Mouse (Mus musculus) CH12.LX (cell line): ENCODE measurements around the gene Slc44a3.

Experiments
- CTCF ChIP-seq, 2 experiments: IDR thresholded peaks in 1 of 2; conservative IDR thresholded peaks in 1 of 2; 2 replicates each; pipeline ENCODE4 v1.5.1; 2011 to 2012; ENCODE audit warnings: low read depth in 2 of 2, low read length in 2 of 2, improper control_type of control experiment in 1 of 2, inconsistent platforms in 1 of 2, mild to moderate bottlenecking in 1 of 2, moderate library complexity in 1 of 2
- ELF1 ChIP-seq: IDR thresholded peaks from 2 replicates; pipeline ENCODE4 v1.6.1; 2014; ENCODE audit warnings: low read depth, mild to moderate bottlenecking, inconsistent platforms, low read length, improper control_type of control experiment
- EP300 ChIP-seq: IDR thresholded peaks from 2 replicates; pipeline ENCODE4 v1.6.1; 2011; ENCODE audit warnings: low read length, improper control_type of control experiment
- KAT2A ChIP-seq: IDR thresholded peaks from 2 replicates; pipeline ENCODE4 v1.6.1; 2012; ENCODE audit warnings: low read length, improper control_type of control experiment, inconsistent platforms; ENCODE audit not compliant: insufficient replicate concordance
- MAZ ChIP-seq: IDR thresholded peaks from 2 replicates; pipeline ENCODE4 v1.6.1; 2012; ENCODE audit warnings: low read depth, mild to moderate bottlenecking, inconsistent platforms, low read length, improper control_type of control experiment, moderate library complexity
- MXI1 ChIP-seq: IDR thresholded peaks from 2 replicates; pipeline ENCODE4 v1.6.1; 2011; ENCODE audit warnings: mild to moderate bottlenecking, low read depth, low read length, improper control_type of control experiment
- POLR2A ChIP-seq: IDR thresholded peaks from 2 replicates; pipeline ENCODE4 v1.6.1; 2011; ENCODE audit warnings: low read depth, mild to moderate bottlenecking, improper control_type of control experiment, low read length
- RCOR1 ChIP-seq: conservative IDR thresholded peaks from 2 replicates; pipeline ENCODE4 v1.6.1; 2012; ENCODE audit warnings: low read depth, mild to moderate bottlenecking, inconsistent platforms, low read length, improper control_type of control experiment
- TBP ChIP-seq: conservative IDR thresholded peaks from 2 replicates; pipeline ENCODE4 v1.6.1; 2011; ENCODE audit warnings: low read depth, low read length, improper control_type of control experiment
- UBTF ChIP-seq: IDR thresholded peaks from 2 replicates; pipeline ENCODE4 v1.6.1; 2012; ENCODE audit warnings: low read depth, mild to moderate bottlenecking, inconsistent platforms, low read length, improper control_type of control experiment, moderate library complexity
- USF1 ChIP-seq: IDR thresholded peaks from 2 replicates; pipeline ENCODE4 v1.6.1; 2014; ENCODE audit warnings: low read depth, mild to moderate bottlenecking, inconsistent platforms, low read length, improper control_type of control experiment

- TF ChIP-seq RCOR1 = no peak
- TF ChIP-seq CTCF (conservative IDR thresholded peaks at IDR 0.05 in 1 of 2, IDR thresholded peaks at IDR 0.05 in 1 of 2; ENCODE audit: low read depth in 2 of 2, low read length in 2 of 2) = no peak
- no peak for TF ChIP-seq UBTF
- no peak for TF ChIP-seq POLR2A
- TF ChIP-seq ELF1 = no peak
- TF ChIP-seq KAT2A = no peak
- TF ChIP-seq MXI1 = no peak
- TF ChIP-seq TBP = no peak
- no peak for TF ChIP-seq USF1
- no peak for TF ChIP-seq EP300
- TF ChIP-seq MAZ = no peak
These were observed 73.4 kb downstream of the Slc44a3 start for GRCm38 (mm10) chr3:121458545-121459492.
